Mouse (Mus musculus): ENCODE data around the gene Rasl2-9. TPM values are rescaled to one million over a fixed set of nuclear protein-coding genes. Genes with fewer than 3 reads are reported as not detected.

The Rasl2-9 gene
- polyA plus RNA-seq, 1 experiment = not detected

DNA sequence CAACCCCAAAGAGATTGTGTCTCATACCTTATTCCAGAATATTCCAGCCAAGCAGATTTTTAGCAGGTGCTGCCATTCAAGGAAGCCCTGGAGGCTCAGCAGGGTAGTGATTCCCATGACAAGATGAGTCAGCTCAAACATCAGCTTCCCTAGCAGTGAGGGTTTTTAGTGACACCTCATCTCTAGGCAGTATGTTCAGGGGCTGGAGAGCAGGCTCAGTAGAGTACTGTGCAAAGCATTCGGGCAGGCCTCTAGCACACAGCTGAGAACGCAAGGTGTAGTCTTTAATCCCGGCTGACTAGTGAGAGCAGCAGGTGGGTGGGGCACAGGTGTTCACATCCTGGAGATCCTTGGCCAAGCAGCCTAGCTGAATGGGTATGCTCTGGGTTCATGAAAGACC lies 26.0 kb downstream of the Rasl2-9 start:
- no peaks in the 10 kb centered on the region for H3K27me3 ChIP-seq (ENCODE audit: control insufficient read depth)
- H3K36me3 ChIP-seq (ENCODE audit: control insufficient read depth) = peaks cover 51% of the 10 kb centered on the region
- peaks cover 1% of the 10 kb centered on the region; the same call in 1 of the 2 replicates for H3K4me1 ChIP-seq (ENCODE audit: control insufficient read depth)
- H3K9me3 ChIP-seq (ENCODE audit: control insufficient read depth, low read length) = no peaks in the 10 kb centered on the region
- H3K4me3 ChIP-seq (replicated peaks) = no peak overlapping the region
- TF ChIP-seq GATA1 (IDR thresholded peaks at IDR 0.05; ENCODE audit: low read length) = no peak
- no peak for TF ChIP-seq TAL1 (IDR thresholded peaks at IDR 0.05; ENCODE audit: low read length)

DNA sequence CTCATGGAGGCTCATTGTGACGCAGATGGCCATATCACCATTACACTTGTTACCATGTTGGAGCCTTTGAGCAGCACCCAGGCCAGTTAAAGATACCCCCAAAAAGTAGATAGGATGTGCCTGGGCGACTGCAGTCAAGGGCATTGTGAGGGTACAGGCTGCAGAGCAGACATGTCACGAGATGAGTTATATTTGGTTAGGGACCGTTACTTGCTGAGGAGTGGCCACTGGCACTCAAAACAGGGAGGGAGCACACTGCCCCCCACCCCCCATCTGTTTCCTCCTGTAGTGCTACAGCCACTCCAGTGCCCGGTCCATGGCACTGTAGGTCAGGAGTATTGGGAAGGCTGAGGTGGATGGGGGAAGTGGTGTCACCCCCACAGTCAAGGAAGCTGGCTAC lies 27.0 kb downstream of the Rasl2-9 start:
- H3K4me3 ChIP-seq (replicated peaks) = no peak overlapping the region
- no peaks in the 10 kb centered on the region for H3K9me3 ChIP-seq (ENCODE audit: control insufficient read depth, low read length)
- no peaks in the 10 kb centered on the region for H3K27me3 ChIP-seq (ENCODE audit: control insufficient read depth)
- H3K4me1 ChIP-seq (ENCODE audit: control insufficient read depth) = peaks cover 1% of the 10 kb centered on the region; the same call in 1 of the 2 replicates
- TF ChIP-seq TAL1 (IDR thresholded peaks at IDR 0.05; ENCODE audit: low read length) = no peak
- TF ChIP-seq GATA1 (IDR thresholded peaks at IDR 0.05; ENCODE audit: low read length) = no peak
- peaks cover 61% of the 10 kb centered on the region for H3K36me3 ChIP-seq (ENCODE audit: control insufficient read depth)

DNA sequence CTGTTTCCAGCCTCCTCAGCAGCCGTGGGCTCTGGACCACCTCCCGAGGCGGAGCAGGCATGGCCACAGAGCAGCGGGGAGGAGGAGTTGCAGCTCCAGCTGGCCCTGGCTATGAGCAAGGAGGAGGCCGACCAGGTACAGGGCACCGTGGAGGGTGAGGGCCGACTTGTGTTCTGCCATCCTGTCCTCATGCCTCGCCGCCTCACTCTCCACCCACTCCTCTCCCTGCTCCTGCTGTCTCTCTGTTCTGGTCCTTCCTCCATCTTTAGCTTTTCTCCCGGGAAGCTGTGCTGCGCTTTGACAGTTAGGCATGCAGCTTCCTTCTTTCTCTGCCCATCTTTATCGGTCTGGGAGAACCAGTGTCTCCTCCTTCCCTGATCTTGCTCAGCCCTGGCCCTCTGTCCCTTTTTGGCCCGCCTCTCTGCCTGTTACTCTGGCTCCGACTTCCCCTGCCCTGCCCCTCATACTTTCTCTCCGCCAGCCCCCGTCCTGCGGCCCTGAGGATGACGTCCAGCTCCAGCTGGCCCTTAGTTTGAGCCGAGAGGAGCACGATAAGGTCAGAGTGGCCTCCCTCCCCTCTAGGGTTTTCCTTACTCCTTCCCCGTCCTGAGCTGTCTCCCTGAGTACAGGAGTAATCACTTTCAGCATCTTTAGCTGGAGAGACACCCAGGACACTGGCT lies 32.8 kb downstream of the Rasl2-9 start:
- Histone ChIP-seq H3K36me3 (ENCODE audit: control insufficient read depth) (peaks cover 99% of the 10 kb centered on the region), H3K4me1 (ENCODE audit: control insufficient read depth) (peaks cover 17% of the 10 kb centered on the region), H3K27me3 (ENCODE audit: control insufficient read depth) (no peaks in the 10 kb centered on the region), H3K9me3 (ENCODE audit: control insufficient read depth, low read length) (no peaks in the 10 kb centered on the region), H3K4me3 (replicated peaks) (no peak overlapping the region)
- TF ChIP-seq GATA1 (IDR thresholded peaks at IDR 0.05; ENCODE audit: low read length) = no peak
- TF ChIP-seq TAL1 (IDR thresholded peaks at IDR 0.05; ENCODE audit: low read length) = no peak

DNA sequence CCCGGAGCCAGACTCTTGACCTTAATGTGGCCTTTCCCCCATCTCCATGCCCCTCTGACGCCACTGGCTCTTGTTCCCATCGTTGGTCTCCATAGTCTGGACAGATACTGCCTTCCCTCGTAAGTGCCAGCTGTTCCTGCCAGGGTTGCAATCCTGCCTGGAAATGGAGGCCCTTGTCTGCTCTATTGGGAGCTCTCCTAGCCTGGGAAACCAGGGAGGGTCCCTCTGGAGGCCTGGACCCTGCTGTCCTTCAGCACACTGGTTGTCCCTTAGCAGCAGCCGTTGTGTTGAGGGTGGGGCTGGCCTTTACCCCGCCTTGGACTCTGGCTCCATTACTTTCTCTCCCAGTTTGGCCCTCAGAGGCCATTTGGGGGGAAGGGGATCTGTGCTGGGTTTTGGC lies 33.4 kb downstream of the Rasl2-9 start:
- peaks cover 22% of the 10 kb centered on the region for H3K4me1 ChIP-seq (ENCODE audit: control insufficient read depth)
- no peak for TF ChIP-seq TAL1 (IDR thresholded peaks at IDR 0.05; ENCODE audit: low read length)
- no peak for TF ChIP-seq GATA1 (IDR thresholded peaks at IDR 0.05; ENCODE audit: low read length)
- no peak overlapping the region for H3K4me3 ChIP-seq (replicated peaks)
- H3K27me3 ChIP-seq (ENCODE audit: control insufficient read depth) = no peaks in the 10 kb centered on the region
- H3K9me3 ChIP-seq (ENCODE audit: control insufficient read depth, low read length) = no peaks in the 10 kb centered on the region
- peaks cover 99% of the 10 kb centered on the region for H3K36me3 ChIP-seq (ENCODE audit: control insufficient read depth)

DNA sequence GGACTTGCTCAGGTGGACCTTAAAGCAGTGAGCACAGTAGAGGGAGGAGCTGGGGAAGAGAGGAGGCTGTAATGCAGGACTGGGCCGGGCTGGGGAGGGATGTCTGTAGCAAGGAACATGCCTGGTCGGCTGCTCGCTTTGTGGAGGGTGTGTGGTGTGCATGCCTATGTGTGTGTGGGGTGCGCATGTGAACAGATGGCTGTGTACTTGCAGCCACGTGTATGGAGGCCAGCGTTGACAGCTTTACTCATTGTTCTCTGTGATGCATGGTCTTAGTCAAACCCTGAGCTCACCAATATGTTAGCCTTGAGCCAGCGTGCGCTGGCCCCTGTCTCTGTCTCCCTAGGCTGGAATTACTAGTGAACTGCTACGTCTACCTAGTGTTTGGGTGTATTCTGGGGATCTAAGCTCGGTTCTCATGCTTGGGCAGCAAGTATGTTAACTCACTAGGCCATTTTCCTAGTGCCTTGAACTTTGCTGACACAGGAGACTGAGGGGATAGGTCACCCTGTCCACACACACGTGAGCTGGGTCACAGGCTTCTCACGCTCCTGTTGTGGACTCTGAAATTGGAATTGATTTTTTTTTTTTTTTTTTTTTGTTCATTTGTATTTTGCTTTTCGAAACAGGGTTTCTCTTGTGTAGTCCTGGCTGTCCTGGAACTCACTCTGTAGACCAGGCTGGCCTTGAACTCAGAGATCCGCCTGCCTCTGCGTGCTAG lies 34.6 kb downstream of the Rasl2-9 start:
- peaks cover 30% of the 10 kb centered on the region for H3K4me1 ChIP-seq (ENCODE audit: control insufficient read depth)
- H3K36me3 ChIP-seq (ENCODE audit: control insufficient read depth) = peaks cover 99% of the 10 kb centered on the region
- no peak for TF ChIP-seq GATA1 (IDR thresholded peaks at IDR 0.05; ENCODE audit: low read length)
- no peak for TF ChIP-seq TAL1 (IDR thresholded peaks at IDR 0.05; ENCODE audit: low read length)
- H3K4me3 ChIP-seq (replicated peaks) = no peak overlapping the region
- no peaks in the 10 kb centered on the region for H3K9me3 ChIP-seq (ENCODE audit: control insufficient read depth, low read length)
- H3K27me3 ChIP-seq (ENCODE audit: control insufficient read depth) = no peaks in the 10 kb centered on the region

DNA sequence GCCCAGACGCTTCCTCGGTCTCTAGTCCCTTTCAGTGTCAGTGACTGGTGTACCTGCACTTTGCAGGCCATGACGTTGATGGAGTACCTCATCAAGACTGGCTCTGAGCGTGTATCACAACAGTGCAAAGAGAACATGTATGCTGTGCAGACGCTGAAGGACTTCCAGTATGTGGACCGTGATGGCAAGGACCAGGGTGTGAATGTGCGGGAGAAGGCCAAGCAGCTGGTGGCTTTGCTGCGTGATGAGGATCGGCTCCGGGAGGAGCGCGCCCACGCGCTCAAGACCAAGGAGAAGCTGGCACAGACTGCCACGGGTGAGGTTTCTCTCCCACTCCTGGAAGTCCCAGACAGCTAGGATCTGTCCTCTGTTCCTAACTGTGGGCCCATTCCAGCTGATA lies 35.9 kb downstream of the Rasl2-9 start:
- Histone ChIP-seq H3K9me3 (ENCODE audit: control insufficient read depth, low read length) (no peaks in the 10 kb centered on the region), H3K4me1 (ENCODE audit: control insufficient read depth) (peaks cover 40% of the 10 kb centered on the region), H3K4me3 (replicated peaks) (no peak overlapping the region), H3K36me3 (ENCODE audit: control insufficient read depth) (peaks cover 99% of the 10 kb centered on the region), H3K27me3 (ENCODE audit: control insufficient read depth) (no peaks in the 10 kb centered on the region)
- TF ChIP-seq GATA1 (IDR thresholded peaks at IDR 0.05; ENCODE audit: low read length) (no peak), TAL1 (IDR thresholded peaks at IDR 0.05; ENCODE audit: low read length) (no peak)

DNA sequence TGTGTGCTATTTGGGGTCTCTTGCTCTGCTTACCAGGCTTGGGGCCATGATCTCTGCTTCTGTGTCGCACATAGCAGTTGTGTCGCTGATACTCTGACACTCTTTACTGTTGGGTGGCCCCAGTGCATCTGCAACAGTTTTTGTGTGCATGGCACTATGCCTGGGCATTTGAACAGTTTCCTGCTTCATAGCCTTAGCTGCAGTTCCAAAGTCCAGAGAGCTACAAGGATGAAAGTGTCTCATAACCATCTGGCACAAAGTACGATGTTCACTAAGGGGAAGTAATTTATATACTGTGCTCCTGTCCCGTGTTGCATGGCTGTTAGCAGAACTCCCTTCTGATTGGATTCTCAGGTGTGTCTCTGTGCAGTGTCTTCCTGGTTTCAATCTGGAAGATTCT lies 37.9 kb downstream of the Rasl2-9 start:
- Histone ChIP-seq H3K9me3 (ENCODE audit: control insufficient read depth, low read length) (no peaks in the 10 kb centered on the region), H3K4me3 (replicated peaks) (no peak overlapping the region), H3K36me3 (ENCODE audit: control insufficient read depth) (peaks cover 99% of the 10 kb centered on the region), H3K4me1 (ENCODE audit: control insufficient read depth) (peaks cover 55% of the 10 kb centered on the region), H3K27me3 (ENCODE audit: control insufficient read depth) (no peaks in the 10 kb centered on the region)
- TF ChIP-seq TAL1 (IDR thresholded peaks at IDR 0.05; ENCODE audit: low read length) (no peak), GATA1 (IDR thresholded peaks at IDR 0.05; ENCODE audit: low read length) (no peak)

DNA sequence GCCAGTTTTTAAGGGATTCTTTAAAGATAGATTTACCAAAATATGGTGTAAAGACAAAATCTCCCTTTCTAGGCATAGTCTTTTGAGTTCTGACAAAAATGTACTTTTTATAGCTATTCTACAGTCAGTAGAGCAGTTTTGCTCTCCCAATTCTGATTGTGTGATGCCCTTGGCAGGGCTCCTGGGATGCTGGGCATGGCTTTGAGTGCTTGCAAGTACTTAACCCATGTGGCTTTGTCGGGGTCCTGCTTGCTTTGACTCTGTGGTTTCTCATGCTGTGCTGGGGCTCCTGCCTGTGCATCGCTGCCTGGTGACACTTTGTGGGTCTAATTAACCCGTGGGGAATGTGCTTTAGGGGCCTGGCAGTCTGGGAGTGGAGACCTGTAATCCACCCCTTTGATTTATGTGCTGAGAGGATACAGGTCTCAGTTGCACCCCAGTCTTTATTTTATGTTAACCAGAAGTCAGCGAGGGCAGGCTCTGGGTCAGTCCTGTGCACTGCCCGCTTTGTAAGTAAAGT lies 38.8 kb downstream of the Rasl2-9 start:
- TF ChIP-seq TAL1 (IDR thresholded peaks at IDR 0.05; ENCODE audit: low read length) = no peak
- no peak for TF ChIP-seq GATA1 (IDR thresholded peaks at IDR 0.05; ENCODE audit: low read length)
- Histone ChIP-seq H3K9me3 (ENCODE audit: control insufficient read depth, low read length) (no peaks in the 10 kb centered on the region), H3K27me3 (ENCODE audit: control insufficient read depth) (no peaks in the 10 kb centered on the region), H3K4me1 (ENCODE audit: control insufficient read depth) (peaks cover 55% of the 10 kb centered on the region), H3K4me3 (replicated peaks) (no peak overlapping the region), H3K36me3 (ENCODE audit: control insufficient read depth) (peaks cover 97% of the 10 kb centered on the region)

DNA sequence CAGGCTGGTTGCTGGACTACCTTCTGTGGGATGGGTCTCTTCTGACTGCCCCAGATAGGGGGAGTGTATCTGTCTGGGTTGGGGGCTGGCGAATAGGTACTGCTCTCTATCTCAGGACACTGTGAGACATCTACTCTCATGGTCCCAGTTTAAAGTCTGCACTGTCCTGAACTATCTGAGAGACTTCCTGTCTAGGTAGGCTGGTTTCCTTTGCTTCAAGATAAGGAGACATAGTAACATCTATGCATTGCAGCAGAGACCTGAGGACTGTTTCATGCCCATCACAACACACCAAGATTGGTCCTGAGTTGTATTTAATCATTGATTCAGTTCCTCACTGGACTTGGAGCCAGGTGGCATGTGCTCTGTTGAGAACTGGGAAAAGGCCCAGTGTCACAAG lies 40.2 kb downstream of the Rasl2-9 start:
- no peak overlapping the region for H3K4me3 ChIP-seq (replicated peaks)
- no peak for TF ChIP-seq GATA1 (IDR thresholded peaks at IDR 0.05; ENCODE audit: low read length)
- TF ChIP-seq TAL1 (IDR thresholded peaks at IDR 0.05; ENCODE audit: low read length) = no peak
- peaks cover 85% of the 10 kb centered on the region for H3K36me3 ChIP-seq (ENCODE audit: control insufficient read depth)
- H3K27me3 ChIP-seq (ENCODE audit: control insufficient read depth) = no peaks in the 10 kb centered on the region
- H3K4me1 ChIP-seq (ENCODE audit: control insufficient read depth) = peaks cover 65% of the 10 kb centered on the region
- H3K9me3 ChIP-seq (ENCODE audit: control insufficient read depth, low read length) = no peaks in the 10 kb centered on the region
